ENCODE assay signal across 13 mouse cellular contexts in the genomic region with DNA sequence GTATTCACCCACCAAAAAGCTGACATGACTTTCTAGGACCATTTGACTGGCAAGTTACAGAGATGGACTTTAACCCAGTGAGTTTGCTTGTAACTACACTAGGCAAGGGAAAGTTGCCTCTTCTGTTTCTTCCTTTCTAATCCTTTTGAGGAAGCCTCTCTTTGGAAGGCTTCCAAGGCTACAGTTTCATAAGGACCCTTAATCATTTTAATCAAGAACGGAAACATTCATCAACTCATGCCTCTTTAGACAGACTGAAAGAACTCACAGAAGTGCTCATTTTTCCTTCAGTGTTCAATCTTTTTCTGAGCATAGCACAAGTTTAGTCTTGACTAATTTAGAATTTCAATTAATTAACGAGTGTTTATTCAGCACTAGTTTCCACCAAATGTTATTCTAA.
"Had no signal": no experiment of that assay in that cellular context is flagged by ENCODE, and none has a peak within 500 bp of the region (broad histone marks: within the 10 kb centered on the region; RNA-seq: fewer than 3 reads in every experiment).

No protein-coding gene starts in this region.

- H3K4me3 ChIP-seq: limb, embryonic 12.5 days; stomach, embryonic 15.5 days had no signal

- H3K9ac ChIP-seq: limb, embryonic 12.5 days; liver, embryonic 14.5 days; stomach, embryonic 15.5 days had no signal

- H3K27me3 ChIP-seq: stomach, embryonic 15.5 days had no signal

- H3K27ac ChIP-seq: limb, embryonic 12.5 days; liver, embryonic 14.5 days; stomach, embryonic 15.5 days had no signal

- DNase-seq: layer of hippocampus, postnatal 36 days; lung, adult 18-20 months; lung, postnatal 36 days; right cerebral cortex, postnatal 14 days; thymus, adult 2 months; thymus, postnatal 25 days had no signal

- H3K9me3 ChIP-seq: limb, embryonic 12.5 days; stomach, embryonic 15.5 days had no signal

- H3K36me3 ChIP-seq: limb, embryonic 12.5 days; stomach, embryonic 15.5 days had no signal

- H3K4me1 ChIP-seq: stomach, embryonic 15.5 days had no signal

- H3K4me2 ChIP-seq: limb, embryonic 12.5 days; midbrain, embryonic 11.5 days; stomach, embryonic 15.5 days had no signal

- ATAC-seq: intestine, postnatal 0 days; lung, postnatal 0 days; midbrain, embryonic 16.5 days had no signal
